Mouse (Mus musculus) hindbrain, embryonic 11.5 days (tissue): ENCODE measurements around the gene Selenos. TPM values are rescaled to one million over a fixed set of nuclear protein-coding genes. Genes with fewer than 3 reads are reported as not detected.

ENCODE experiments used
- ATAC-seq: fragments of 200-750 bp; cut with Nextera tagmentation; 2 replicates; pipeline ENCODE4 v1.8.0; 2017; ENCODE audit warnings: mild to moderate bottlenecking, moderate TSS enrichment, moderate library complexity; ENCODE audit not compliant: low FRiP score
- DNase-seq: peaks from one replicate; pipeline ENCODE4 v3.0.0-alpha.2; 2015; ENCODE audit warnings: low spot score
- H3K27ac ChIP-seq: fragments of 300-500 bp; sonication (generic); 2 replicates; pipeline ENCODE4 v1.5.1; 2014; ENCODE audit warnings: mild to moderate bottlenecking, low read depth, low read length
- H3K27me3 ChIP-seq: fragments of 300-500 bp; sonication (generic); 2 replicates; pipeline ENCODE4 v1.6.1; 2014; ENCODE audit warnings: mild to moderate bottlenecking, low read length, moderate library complexity, mixed read lengths; ENCODE audit not compliant: control insufficient read depth, insufficient read depth
- H3K36me3 ChIP-seq: fragments of 300-500 bp; sonication (generic); 2 replicates; pipeline ENCODE4 v1.6.1; 2014; ENCODE audit warnings: mild to moderate bottlenecking, low read length, moderate library complexity, mixed read lengths; ENCODE audit not compliant: control insufficient read depth, insufficient read depth
- H3K4me1 ChIP-seq: fragments of 300-500 bp; sonication (generic); replicated peaks from 2 replicates; pipeline ENCODE4 v1.6.1; 2014; ENCODE audit warnings: low read length, mixed read lengths; ENCODE audit not compliant: control insufficient read depth, insufficient read depth
- H3K4me2 ChIP-seq: fragments of 300-500 bp; sonication (generic); replicated peaks from 2 replicates; pipeline ENCODE4 v1.6.1; 2014; ENCODE audit warnings: mild to moderate bottlenecking, low read depth, low read length
- H3K4me3 ChIP-seq: fragments of 300-500 bp; sonication (generic); 2 replicates; pipeline ENCODE4 v1.5.1; 2014; ENCODE audit warnings: low read depth, low read length
- H3K9ac ChIP-seq: fragments of 300-500 bp; sonication (generic); 2 replicates; pipeline ENCODE4 v1.6.1; 2014; ENCODE audit warnings: low read depth, low read length
- H3K9me3 ChIP-seq: fragments of 300-500 bp; sonication (generic); 2 replicates; pipeline ENCODE4 v1.6.1; 2016; ENCODE audit warnings: low read length; ENCODE audit not compliant: control insufficient read depth
- WGBS: fragments of 180-500 bp; shearing (Covaris S2); extraction: QIAGEN DNeasy Blood & Tissue Kit; methylation state at CpG from one replicate; pipeline ENCODE4 v1.1.7; 2014; 5-methylcytosine and 5-hydroxymethylcytosine counted together
- polyA plus RNA-seq: library from polyadenylated mRNA; unstranded; fragments of >200 nt; fragmentation: Nextera tagmentation; extraction: Ambion mirVana; gene quantifications from 2 replicates; pipeline ENCODE4 v1.2.1, GENCODE M21; 2014

Gene Selenos
- polyA plus RNA-seq, 1 experiment from 2014 or later: 88.2 TPM

DNA sequence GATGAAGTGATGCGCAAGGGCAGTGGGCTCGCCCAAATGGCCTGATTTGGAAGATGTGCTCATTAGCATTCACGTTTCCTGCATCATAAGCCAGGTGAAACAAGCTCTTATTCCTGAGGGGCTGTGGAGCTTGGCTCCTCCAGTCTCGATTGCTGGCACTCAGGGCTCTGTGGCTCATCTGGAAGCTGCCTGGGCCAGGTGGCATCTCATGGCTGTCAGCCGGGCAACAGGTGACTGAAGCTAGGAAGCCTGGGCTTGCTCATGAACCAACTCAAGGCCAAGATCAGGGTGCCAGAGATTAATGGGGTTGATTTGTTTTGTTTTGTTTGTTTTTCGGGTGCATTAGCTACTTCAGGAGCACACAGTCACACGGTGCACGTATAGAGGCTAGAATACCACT, 13.2 kb downstream of the Selenos start:
- no peaks in the 10 kb centered on the region for H3K27me3 ChIP-seq
- ATAC-seq (no peak), DNase-seq (no peak)
- no peak overlapping the region for H3K4me3 ChIP-seq
- no peak overlapping the region for H3K27ac ChIP-seq
- H3K4me1 ChIP-seq: no peaks in the 10 kb centered on the region
- no peak overlapping the region for H3K4me2 ChIP-seq
- WGBS: 91% methylated on average over 8 of the region's 8 CpGs
- no peak overlapping the region for H3K9ac ChIP-seq
- no peaks in the 10 kb centered on the region for H3K9me3 ChIP-seq
- peaks cover 7% of the 10 kb centered on the region; the same call in 1 of the 2 replicates for H3K36me3 ChIP-seq

DNA sequence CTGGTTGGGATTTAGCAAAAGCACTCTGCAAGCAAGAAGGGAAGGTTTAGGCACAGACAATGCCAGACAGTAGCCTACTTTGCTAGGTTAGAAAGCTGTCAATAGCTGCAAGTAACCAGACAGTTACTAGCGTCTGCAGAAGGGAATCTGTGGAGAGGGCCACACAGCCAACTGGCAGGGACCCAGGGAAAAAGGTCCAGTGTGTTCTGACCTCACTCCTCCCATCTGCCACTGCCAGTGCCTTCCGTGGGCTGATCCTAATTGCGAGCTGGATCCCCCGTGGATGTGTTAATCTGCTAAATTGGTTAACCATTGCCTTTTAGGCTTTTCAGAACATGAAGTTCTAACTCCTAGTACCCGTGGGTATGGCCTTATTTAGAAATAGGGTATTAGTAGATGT, 14.7 kb downstream of the Selenos start:
- Histone ChIP-seq H3K4me3 (no peak overlapping the region), H3K36me3 (peaks cover 4% of the 10 kb centered on the region; the same call in 1 of the 2 replicates), H3K27me3 (no peaks in the 10 kb centered on the region), H3K9ac (no peak overlapping the region), H3K4me1 (no peaks in the 10 kb centered on the region), H3K27ac (no peak overlapping the region), H3K4me2 (no peak overlapping the region), H3K9me3 (no peaks in the 10 kb centered on the region)
- 81% methylated on average over 5 of the region's 5 CpGs for WGBS
- ATAC-seq: no peak
- no peak for DNase-seq

- no peaks in the 10 kb centered on the region for H3K27me3 ChIP-seq
- ATAC-seq: no peak
- no peak overlapping the region for H3K4me3 ChIP-seq
- DNase-seq: no peak
- WGBS: 84% methylated on average over 7 of the region's 7 CpGs
- no peaks in the 10 kb centered on the region for H3K36me3 ChIP-seq
- H3K9me3 ChIP-seq: no peaks in the 10 kb centered on the region
- no peak overlapping the region for H3K27ac ChIP-seq
- no peaks in the 10 kb centered on the region for H3K4me1 ChIP-seq
- no peak overlapping the region for H3K9ac ChIP-seq
- no peak overlapping the region for H3K4me2 ChIP-seq
These were observed 19.4 kb downstream of the Selenos start for GRCm38 (mm10) chr7:66098803-66099202.

- ATAC-seq: no peak
- Histone ChIP-seq H3K4me3 (no peak overlapping the region), H3K36me3 (no peaks in the 10 kb centered on the region), H3K4me1 (no peaks in the 10 kb centered on the region), H3K4me2 (no peak overlapping the region), H3K27ac (no peak overlapping the region), H3K9ac (no peak overlapping the region), H3K9me3 (no peaks in the 10 kb centered on the region), H3K27me3 (no peaks in the 10 kb centered on the region)
- DNase-seq: peak; percentile 63
- WGBS: 6% methylated on average over 4 of the region's 4 CpGs
These were observed 22.4 kb downstream of the Selenos start for GRCm38 (mm10) chr7:66101866-66102265.

DNA sequence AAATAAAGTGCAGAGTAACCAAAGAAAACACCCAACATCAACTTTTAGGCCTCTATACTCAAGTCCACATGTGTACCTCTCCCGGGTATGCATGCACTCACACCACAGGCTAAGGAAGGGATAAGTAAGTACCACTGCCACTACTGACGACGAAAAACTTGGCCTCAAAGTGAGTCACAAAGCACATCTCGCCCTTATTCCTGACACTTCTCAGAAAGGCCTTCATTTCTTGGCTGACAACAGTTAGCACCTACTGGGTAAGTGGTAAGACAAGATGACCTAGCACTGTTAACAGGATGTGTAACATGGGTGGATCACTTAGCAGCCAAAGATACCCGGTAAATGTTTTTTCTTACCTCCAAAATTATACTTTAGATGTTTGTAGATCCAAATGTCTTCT, 25.1 kb downstream of the Selenos start:
- Histone ChIP-seq H3K27me3 (no peaks in the 10 kb centered on the region), H3K4me2 (no peak overlapping the region), H3K9me3 (no peaks in the 10 kb centered on the region), H3K4me1 (no peaks in the 10 kb centered on the region), H3K36me3 (no peaks in the 10 kb centered on the region), H3K4me3 (no peak overlapping the region), H3K27ac (no peak overlapping the region), H3K9ac (no peak overlapping the region)
- ATAC-seq (no peak), DNase-seq (no peak)
- WGBS: 94% methylated on average over 5 of the region's 5 CpGs

DNA sequence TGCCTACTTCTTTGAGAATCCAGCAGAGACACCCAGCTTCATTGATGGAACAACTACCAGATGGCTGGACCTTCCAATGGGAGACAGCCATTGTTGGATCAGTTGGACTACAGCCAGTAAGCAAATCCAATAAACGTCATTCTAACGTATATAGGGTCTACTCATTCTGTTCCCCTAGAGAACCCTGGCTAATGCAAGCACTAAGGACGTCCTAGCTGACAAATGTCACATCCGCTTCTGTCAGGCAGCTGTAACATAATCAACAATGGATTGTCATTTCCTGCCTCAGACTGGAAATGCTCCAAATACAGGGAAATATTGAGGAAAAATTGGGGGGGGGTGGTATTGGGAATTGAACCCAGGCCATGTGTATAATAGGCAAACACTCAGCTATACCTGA, 26.3 kb downstream of the Selenos start:
- no peak overlapping the region for H3K9ac ChIP-seq
- no peaks in the 10 kb centered on the region for H3K27me3 ChIP-seq
- no peak overlapping the region for H3K4me2 ChIP-seq
- no peak overlapping the region for H3K4me3 ChIP-seq
- no peak overlapping the region for H3K27ac ChIP-seq
- H3K36me3 ChIP-seq: no peaks in the 10 kb centered on the region
- H3K4me1 ChIP-seq: 0 out of 2 replicates have a peak, but pooled peaks cover 1% of the 10 kb centered on the region
- WGBS: 81% methylated on average over 4 of the region's 4 CpGs
- no peaks in the 10 kb centered on the region for H3K9me3 ChIP-seq
- ATAC-seq (no peak), DNase-seq (no peak)

- Histone ChIP-seq H3K27ac (no peak overlapping the region), H3K4me2 (no peak overlapping the region), H3K36me3 (no peaks in the 10 kb centered on the region), H3K9ac (no peak overlapping the region), H3K27me3 (no peaks in the 10 kb centered on the region), H3K4me3 (no peak overlapping the region), H3K4me1 (0 out of 2 replicates have a peak, but pooled peaks cover 3% of the 10 kb centered on the region), H3K9me3 (no peaks in the 10 kb centered on the region)
- 86% methylated on average over 7 of the region's 7 CpGs for whole genome bisulfite sequencing
- ATAC-seq (no peak), DNase-seq (no peak)
These were observed 27.2 kb downstream of the Selenos start for GRCm38 (mm10) chr7:66106581-66107056.

DNA sequence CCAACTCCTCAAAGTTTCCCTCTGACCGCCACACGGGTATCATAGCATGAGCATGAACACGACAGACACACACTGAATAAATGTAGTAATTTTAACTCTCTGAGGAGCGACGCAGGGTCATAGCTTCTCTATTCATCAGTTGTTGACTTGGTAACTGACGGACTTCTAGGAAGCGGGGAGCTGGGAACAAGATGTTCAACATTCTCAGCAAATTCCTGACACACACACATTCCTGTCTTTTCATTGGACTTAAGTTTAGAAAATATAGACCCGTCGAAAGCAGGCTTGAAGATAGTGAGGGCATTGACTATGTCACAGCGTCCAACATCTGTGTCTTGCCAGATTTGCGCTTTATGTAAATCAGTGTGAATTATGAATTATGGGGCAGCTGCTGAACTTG, 27.8 kb downstream of the Selenos start:
- Histone ChIP-seq H3K4me3 (no peak overlapping the region), H3K36me3 (no peaks in the 10 kb centered on the region), H3K9me3 (no peaks in the 10 kb centered on the region), H3K9ac (no peak overlapping the region), H3K27me3 (no peaks in the 10 kb centered on the region), H3K4me1 (0 out of 2 replicates have a peak, but pooled peaks cover 3% of the 10 kb centered on the region), H3K4me2 (no peak overlapping the region), H3K27ac (no peak overlapping the region)
- WGBS: 83% methylated on average over 11 of the region's 11 CpGs
- no peak for DNase-seq
- no peak for ATAC-seq

GRCm38 (mm10) chr7:66107930-66108329, 28.5 kb downstream of the Selenos start:
- Histone ChIP-seq H3K27ac (no peak overlapping the region), H3K4me1 (0 out of 2 replicates have a peak, but pooled peaks cover 3% of the 10 kb centered on the region), H3K36me3 (no peaks in the 10 kb centered on the region), H3K4me3 (no peak overlapping the region), H3K9me3 (no peaks in the 10 kb centered on the region), H3K4me2 (no peak overlapping the region), H3K9ac (no peak overlapping the region), H3K27me3 (no peaks in the 10 kb centered on the region)
- no peak for ATAC-seq
- WGBS: 8% methylated on average over 7 of the region's 7 CpGs
- DNase-seq: peak; percentile 39
